Mouse (Mus musculus): ENCODE results near the gene Tcf7l2. TPM values are rescaled to one million over a fixed set of nuclear protein-coding genes. Genes with fewer than 3 reads are reported as not detected.
A peak's percentile ranks its signal among the peaks of the same experiment; 100 is the strongest.

Gene Tcf7l2
- polyA plus RNA-seq, 1 experiment from 2014 or later: 225 TPM

DNA sequence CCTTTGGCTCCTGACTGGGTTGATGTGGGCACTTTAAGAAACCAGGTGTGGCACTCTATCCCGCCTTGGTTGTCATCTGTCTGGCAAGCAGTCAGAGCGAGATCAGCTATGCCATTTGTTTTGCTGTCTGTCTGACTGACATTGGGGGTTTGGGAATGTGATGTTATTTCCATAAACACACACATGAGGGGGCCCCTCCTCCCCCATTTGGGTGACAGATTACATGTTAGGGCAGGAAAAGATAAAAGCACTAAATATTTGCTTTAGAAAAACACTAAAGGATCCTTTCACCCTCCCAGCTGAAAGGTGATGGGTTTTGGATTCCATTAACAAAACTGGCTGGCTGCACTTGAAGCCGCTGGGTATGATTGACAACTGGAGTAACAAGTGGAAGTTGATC lies 129.9 kb downstream of the Tcf7l2 start:
- Histone ChIP-seq H3K4me3 (ENCODE audit: low read depth, low read length) (no peak overlapping the region), H3K9me3 (ENCODE audit: control insufficient read depth, low read length) (no peaks in the 10 kb centered on the region), H3K4me1 (ENCODE audit: control insufficient read depth, insufficient read depth, low read length) (peaks cover 15% of the 10 kb centered on the region), H3K9ac (ENCODE audit: low read length) (no peak overlapping the region), H3K27ac (replicated peaks; ENCODE audit: low read depth, low read length) (no peak overlapping the region), H3K36me3 (ENCODE audit: control insufficient read depth, insufficient read depth, low read length) (no peaks in the 10 kb centered on the region), H3K27me3 (ENCODE audit: control insufficient read depth, insufficient read depth, low read length) (no peaks in the 10 kb centered on the region), H3K4me2 (ENCODE audit: low read depth, severe bottlenecking) (no peak overlapping the region)
- 70% methylated on average over 3 of the region's 3 CpGs for whole genome bisulfite sequencing
- ATAC-seq (ENCODE audit: insufficient number of reproducible peaks, low FRiP score, low TSS enrichment, low read depth): no peak
- no peak for DNase-seq (ENCODE audit: low spot score)

DNA sequence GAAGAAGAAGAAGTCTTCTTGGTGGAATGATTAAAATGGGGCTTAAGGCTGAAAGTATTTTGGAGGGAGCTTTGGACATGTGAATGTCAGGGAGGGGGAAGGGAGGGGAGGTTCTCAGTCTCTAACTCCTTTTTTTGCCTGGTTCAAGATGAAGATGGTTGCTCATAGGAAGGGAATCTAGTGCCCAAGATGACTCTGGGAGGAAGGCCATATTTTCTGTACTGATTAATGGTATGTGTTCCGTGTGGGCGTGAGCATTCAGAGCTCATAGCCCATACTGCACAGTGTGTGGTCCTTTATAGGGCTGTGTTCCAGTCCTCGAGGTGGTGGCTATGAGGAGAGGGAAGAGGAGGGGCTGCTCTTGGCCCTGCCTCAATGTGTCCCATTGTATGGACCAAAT lies 131.6 kb downstream of the Tcf7l2 start:
- no peak for ATAC-seq (ENCODE audit: insufficient number of reproducible peaks, low FRiP score, low TSS enrichment, low read depth)
- Histone ChIP-seq H3K36me3 (ENCODE audit: control insufficient read depth, insufficient read depth, low read length) (no peaks in the 10 kb centered on the region), H3K4me2 (ENCODE audit: low read depth, severe bottlenecking) (no peak overlapping the region), H3K4me3 (ENCODE audit: low read depth, low read length) (no peak overlapping the region), H3K9me3 (ENCODE audit: control insufficient read depth, low read length) (no peaks in the 10 kb centered on the region), H3K27me3 (ENCODE audit: control insufficient read depth, insufficient read depth, low read length) (no peaks in the 10 kb centered on the region), H3K4me1 (ENCODE audit: control insufficient read depth, insufficient read depth, low read length) (peaks cover 20% of the 10 kb centered on the region), H3K9ac (ENCODE audit: low read length) (no peak overlapping the region), H3K27ac (replicated peaks; ENCODE audit: low read depth, low read length) (no peak overlapping the region)
- WGBS: 78% methylated on average over 3 of the region's 3 CpGs
- no peak for DNase-seq (ENCODE audit: low spot score)

DNA sequence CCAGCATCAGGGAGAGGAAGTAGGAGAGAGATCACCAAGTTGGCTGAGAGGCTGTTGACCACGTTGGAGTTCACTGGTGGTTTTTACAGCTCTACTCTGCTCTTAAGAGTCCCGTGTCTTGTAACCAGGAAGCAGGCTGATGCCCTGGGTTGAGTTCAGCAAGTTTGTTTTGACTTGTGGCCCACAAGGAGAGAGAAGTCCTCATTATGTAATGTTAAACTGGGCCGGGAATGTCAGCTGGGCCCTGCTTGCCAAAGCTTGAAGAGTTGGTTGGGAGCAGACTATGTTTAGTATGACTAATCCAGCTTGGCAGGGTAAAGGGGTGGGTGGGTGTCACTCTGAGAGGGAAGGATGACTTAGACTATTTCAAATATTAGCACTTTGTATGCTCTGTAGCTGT lies 134.9 kb downstream of the Tcf7l2 start:
- peaks cover 24% of the 10 kb centered on the region for H3K4me1 ChIP-seq (ENCODE audit: control insufficient read depth, insufficient read depth, low read length)
- no peak for ATAC-seq (ENCODE audit: insufficient number of reproducible peaks, low FRiP score, low TSS enrichment, low read depth)

DNA sequence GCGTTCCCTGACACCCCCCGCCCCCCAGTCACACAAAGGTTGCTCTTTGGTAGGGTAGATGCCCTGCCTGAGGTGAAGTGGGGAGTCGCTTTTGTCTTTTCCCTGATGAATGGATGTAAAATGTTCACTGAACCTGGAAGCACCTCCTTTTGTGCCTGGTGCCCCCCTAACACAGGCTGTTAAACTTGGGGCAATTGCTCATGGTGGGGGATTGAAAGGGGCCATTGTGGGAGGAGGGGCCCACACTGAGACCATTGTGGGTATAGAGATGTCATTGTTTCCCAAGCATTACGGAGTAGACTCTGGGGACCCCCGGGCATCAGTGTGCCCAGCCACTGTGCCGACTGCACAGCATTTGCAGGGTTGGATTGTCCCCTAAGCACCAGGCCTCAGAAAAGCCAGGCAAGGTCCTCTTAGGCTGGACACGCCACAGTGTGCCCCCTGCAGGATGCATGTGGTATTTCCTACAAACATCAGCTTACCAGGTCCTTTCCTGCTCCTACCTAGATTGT lies 135.8 kb downstream of the Tcf7l2 start:
- Histone ChIP-seq H3K27me3 (ENCODE audit: control insufficient read depth, insufficient read depth, low read length) (no peaks in the 10 kb centered on the region), H3K4me2 (ENCODE audit: low read depth, severe bottlenecking) (no peak overlapping the region), H3K9me3 (ENCODE audit: control insufficient read depth, low read length) (no peaks in the 10 kb centered on the region), H3K4me1 (ENCODE audit: control insufficient read depth, insufficient read depth, low read length) (peaks cover 19% of the 10 kb centered on the region), H3K9ac (ENCODE audit: low read length) (no peak overlapping the region), H3K36me3 (ENCODE audit: control insufficient read depth, insufficient read depth, low read length) (no peaks in the 10 kb centered on the region), H3K27ac (replicated peaks; ENCODE audit: low read depth, low read length) (0 out of 2 replicates have a peak overlapping the region, but pooled peaks have one; percentile 10), H3K4me3 (ENCODE audit: low read depth, low read length) (no peak overlapping the region)
- DNase-seq (ENCODE audit: low spot score) (peak; percentile 84), ATAC-seq (ENCODE audit: insufficient number of reproducible peaks, low FRiP score, low TSS enrichment, low read depth) (peak; percentile 60)
- WGBS: 53% methylated on average over 7 of the region's 7 CpGs

More for the DNA sequence above, 134.9 kb downstream of the Tcf7l2 start:
- no peak for DNase-seq (ENCODE audit: low spot score)
- Histone ChIP-seq H3K4me2 (ENCODE audit: low read depth, severe bottlenecking) (no peak overlapping the region), H3K27me3 (ENCODE audit: control insufficient read depth, insufficient read depth, low read length) (no peaks in the 10 kb centered on the region), H3K27ac (replicated peaks; ENCODE audit: low read depth, low read length) (0 out of 2 replicates have a peak overlapping the region, but pooled peaks have one; percentile 21), H3K4me3 (ENCODE audit: low read depth, low read length) (no peak overlapping the region), H3K9ac (ENCODE audit: low read length) (no peak overlapping the region), H3K9me3 (ENCODE audit: control insufficient read depth, low read length) (no peaks in the 10 kb centered on the region), H3K36me3 (ENCODE audit: control insufficient read depth, insufficient read depth, low read length) (no peaks in the 10 kb centered on the region)
- WGBS: 60% methylated on average over 3 of the region's 3 CpGs

DNA sequence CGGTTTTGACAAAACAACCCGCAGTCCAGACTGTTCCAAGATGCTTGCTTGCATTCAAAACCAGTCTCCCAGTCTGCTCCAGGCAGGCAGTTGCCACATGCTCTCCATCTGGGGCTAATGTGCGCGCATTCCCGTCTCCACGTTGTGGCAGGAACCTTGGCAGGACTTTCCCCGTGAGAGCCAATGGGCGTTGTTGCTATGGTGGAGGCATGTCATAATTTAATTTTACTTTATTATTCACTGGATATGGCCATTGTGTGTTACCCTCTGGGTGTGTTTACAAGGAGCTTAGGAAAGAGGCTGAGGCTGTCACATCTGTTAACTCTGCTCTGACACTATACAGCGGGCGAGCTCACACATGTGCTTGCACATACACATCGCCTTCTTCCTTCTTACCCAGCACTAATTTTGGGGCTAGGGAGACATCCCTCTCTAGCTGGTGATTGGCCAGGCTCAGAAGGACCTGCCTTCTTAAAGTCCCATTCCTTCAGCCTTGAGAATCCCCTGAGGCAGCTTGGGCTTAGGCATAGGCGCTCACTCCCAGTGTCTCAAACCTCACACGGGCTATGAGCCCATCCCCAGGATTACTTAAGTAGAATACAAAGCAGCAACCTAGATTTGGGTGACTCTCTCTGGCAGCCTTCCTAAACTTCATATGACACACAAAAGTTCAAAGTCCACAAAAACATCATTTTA lies 139.2 kb downstream of the Tcf7l2 start:
- Histone ChIP-seq H3K4me2 (ENCODE audit: low read depth, severe bottlenecking) (no peak overlapping the region), H3K9ac (ENCODE audit: low read length) (no peak overlapping the region), H3K27me3 (ENCODE audit: control insufficient read depth, insufficient read depth, low read length) (no peaks in the 10 kb centered on the region), H3K27ac (replicated peaks; ENCODE audit: low read depth, low read length) (no peak overlapping the region), H3K9me3 (ENCODE audit: control insufficient read depth, low read length) (no peaks in the 10 kb centered on the region), H3K36me3 (ENCODE audit: control insufficient read depth, insufficient read depth, low read length) (no peaks in the 10 kb centered on the region), H3K4me3 (ENCODE audit: low read depth, low read length) (no peak overlapping the region), H3K4me1 (ENCODE audit: control insufficient read depth, insufficient read depth, low read length) (peaks cover 19% of the 10 kb centered on the region)
- 60% methylated on average over 13 of the region's 13 CpGs for WGBS
- no peak for DNase-seq (ENCODE audit: low spot score)
- no peak for ATAC-seq (ENCODE audit: insufficient number of reproducible peaks, low FRiP score, low TSS enrichment, low read depth)

DNA sequence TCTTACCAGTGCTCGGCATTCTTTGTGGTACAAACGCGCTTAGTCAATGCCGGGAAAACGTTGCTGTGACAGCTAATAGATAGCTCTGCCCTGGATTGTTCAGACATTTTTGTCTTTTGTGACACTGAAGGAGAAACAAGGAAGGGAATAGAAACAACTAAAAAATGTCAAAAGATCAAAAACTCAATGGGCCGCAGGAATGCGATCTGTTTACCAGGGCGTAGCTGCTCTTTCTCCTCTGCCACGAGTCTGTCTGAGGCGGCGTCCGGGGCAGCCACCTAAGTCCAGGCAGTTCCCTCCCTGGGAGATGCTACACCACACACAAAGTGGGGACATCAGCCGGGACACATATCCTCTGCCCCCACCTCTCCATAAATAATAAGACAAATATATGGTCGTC lies 144.9 kb downstream of the Tcf7l2 start:
- Histone ChIP-seq H3K36me3 (ENCODE audit: control insufficient read depth, insufficient read depth, low read length) (no peaks in the 10 kb centered on the region), H3K27me3 (ENCODE audit: control insufficient read depth, insufficient read depth, low read length) (no peaks in the 10 kb centered on the region), H3K9me3 (ENCODE audit: control insufficient read depth, low read length) (no peaks in the 10 kb centered on the region), H3K27ac (replicated peaks; ENCODE audit: low read depth, low read length) (no peak overlapping the region), H3K4me1 (ENCODE audit: control insufficient read depth, insufficient read depth, low read length) (no peaks in the 10 kb centered on the region), H3K9ac (ENCODE audit: low read length) (no peak overlapping the region), H3K4me3 (ENCODE audit: low read depth, low read length) (no peak overlapping the region), H3K4me2 (ENCODE audit: low read depth, severe bottlenecking) (no peak overlapping the region)
- WGBS: 86% methylated on average over 14 of the region's 14 CpGs
- DNase-seq (ENCODE audit: low spot score): no peak
- ATAC-seq (ENCODE audit: insufficient number of reproducible peaks, low FRiP score, low TSS enrichment, low read depth): no peak

DNA sequence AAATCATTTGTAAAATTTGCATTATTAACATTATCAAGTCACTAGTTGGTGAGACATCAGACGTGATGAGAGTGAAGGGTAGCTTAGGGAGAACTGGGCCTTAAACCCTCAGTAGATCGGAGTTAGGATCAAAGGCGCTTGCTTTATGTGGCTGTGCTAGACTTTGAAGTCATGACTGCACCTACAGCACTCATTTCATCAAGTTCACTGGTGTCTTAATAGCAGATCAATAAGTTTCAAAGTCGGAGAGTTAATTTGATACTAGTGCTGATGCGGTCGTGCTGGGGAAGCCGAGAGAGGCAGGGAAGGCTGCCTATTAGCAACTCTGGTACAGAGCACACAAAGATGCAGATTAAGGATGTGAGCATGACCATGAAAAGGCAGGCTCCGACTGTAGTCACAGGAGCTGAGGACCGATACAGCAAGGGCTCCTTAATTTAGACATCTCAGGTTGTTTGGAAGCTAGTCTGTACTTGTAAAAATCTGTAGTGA lies 150.1 kb downstream of the Tcf7l2 start:
- DNase-seq (ENCODE audit: low spot score) (no peak), ATAC-seq (ENCODE audit: insufficient number of reproducible peaks, low FRiP score, low TSS enrichment, low read depth) (no peak)
- 44% methylated on average over 9 of the region's 9 CpGs for WGBS

DNA sequence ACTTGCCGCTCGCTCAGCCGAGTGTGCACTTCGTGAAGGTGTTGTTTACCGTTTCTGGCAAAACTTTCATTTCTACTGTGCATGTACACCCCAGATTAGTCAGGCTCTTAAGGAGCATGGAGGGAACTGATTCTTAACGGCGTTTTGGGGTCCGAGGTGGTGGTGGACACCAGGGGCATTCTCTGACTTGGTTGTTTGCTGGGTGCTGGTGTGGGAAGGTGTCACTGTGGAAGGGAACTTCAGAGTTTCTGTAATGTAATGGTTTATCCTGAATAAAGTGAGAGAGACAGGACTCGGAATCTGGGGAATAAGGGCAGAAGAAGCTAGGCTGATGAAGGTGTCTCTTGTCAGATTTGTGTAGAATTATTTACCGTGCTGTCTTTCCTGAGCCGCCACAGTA lies 151.9 kb downstream of the Tcf7l2 start:
- Histone ChIP-seq H3K4me3 (ENCODE audit: low read depth, low read length) (no peak overlapping the region), H3K4me1 (ENCODE audit: control insufficient read depth, insufficient read depth, low read length) (peaks cover 37% of the 10 kb centered on the region), H3K9me3 (ENCODE audit: control insufficient read depth, low read length) (no peaks in the 10 kb centered on the region), H3K9ac (ENCODE audit: low read length) (no peak overlapping the region), H3K27ac (replicated peaks; ENCODE audit: low read depth, low read length) (no peak overlapping the region), H3K36me3 (ENCODE audit: control insufficient read depth, insufficient read depth, low read length) (no peaks in the 10 kb centered on the region), H3K4me2 (ENCODE audit: low read depth, severe bottlenecking) (no peak overlapping the region), H3K27me3 (ENCODE audit: control insufficient read depth, insufficient read depth, low read length) (no peaks in the 10 kb centered on the region)
- 84% methylated on average over 11 of the region's 11 CpGs for WGBS
- no peak for DNase-seq (ENCODE audit: low spot score)
- ATAC-seq (ENCODE audit: insufficient number of reproducible peaks, low FRiP score, low TSS enrichment, low read depth): no peak

More for the DNA sequence above, 150.1 kb downstream of the Tcf7l2 start:
- Histone ChIP-seq H3K4me2 (ENCODE audit: low read depth, severe bottlenecking) (no peak overlapping the region), H3K36me3 (ENCODE audit: control insufficient read depth, insufficient read depth, low read length) (no peaks in the 10 kb centered on the region), H3K9me3 (ENCODE audit: control insufficient read depth, low read length) (no peaks in the 10 kb centered on the region), H3K27ac (replicated peaks; ENCODE audit: low read depth, low read length) (no peak overlapping the region), H3K4me1 (ENCODE audit: control insufficient read depth, insufficient read depth, low read length) (peaks cover 20% of the 10 kb centered on the region), H3K4me3 (ENCODE audit: low read depth, low read length) (no peak overlapping the region), H3K27me3 (ENCODE audit: control insufficient read depth, insufficient read depth, low read length) (no peaks in the 10 kb centered on the region), H3K9ac (ENCODE audit: low read length) (no peak overlapping the region)

All from limb, embryonic 11.5 days (tissue).